Mouse (Mus musculus) embryonic facial prominence, embryonic 12.5 days (tissue): Measurements from ENCODE around the gene Rab30. TPM values are rescaled to one million over a fixed set of nuclear protein-coding genes. Genes with fewer than 3 reads are reported as not detected.
A peak's percentile ranks its signal among the peaks of the same experiment; 100 is the strongest.

Experiments
- ATAC-seq: fragments of 200-750 bp; cut with Nextera tagmentation; 2 replicates; pipeline ENCODE4 v1.8.0; 2017; ENCODE audit not compliant: insufficient number of reproducible peaks, insufficient read depth, low FRiP score, low TSS enrichment
- H3K27ac ChIP-seq: fragments of 300-500 bp; sonication (generic); 2 replicates; pipeline ENCODE4 v1.5.1; 2016; ENCODE audit warnings: mild to moderate bottlenecking
- H3K27me3 ChIP-seq: fragments of 300-500 bp; sonication (generic); 2 replicates; pipeline ENCODE4 v1.6.1; 2016; ENCODE audit warnings: mild to moderate bottlenecking, moderate library complexity
- H3K36me3 ChIP-seq: fragments of 300-500 bp; sonication (generic); 2 replicates; pipeline ENCODE4 v1.6.1; 2016; ENCODE audit warnings: mild to moderate bottlenecking
- H3K4me1 ChIP-seq: fragments of 300-500 bp; sonication (generic); 2 replicates; pipeline ENCODE4 v1.6.1; 2016
- H3K4me2 ChIP-seq: fragments of 300-500 bp; sonication (generic); replicated peaks from 2 replicates; pipeline ENCODE4 v1.6.1; 2016; ENCODE audit warnings: mild to moderate bottlenecking, moderate library complexity
- H3K4me3 ChIP-seq: fragments of 300-500 bp; sonication (generic); 2 replicates; pipeline ENCODE4 v1.5.1; 2016; ENCODE audit warnings: mild to moderate bottlenecking
- H3K9ac ChIP-seq: fragments of 300-500 bp; sonication (generic); 2 replicates; pipeline ENCODE4 v1.6.1; 2016; ENCODE audit warnings: mild to moderate bottlenecking, moderate library complexity
- H3K9me3 ChIP-seq: fragments of 300-500 bp; sonication (generic); 2 replicates; pipeline ENCODE4 v1.6.1; 2016; ENCODE audit warnings: mild to moderate bottlenecking, moderate library complexity
- WGBS: fragments of 180-500 bp; shearing (Covaris S2); methylation state at CpG from one replicate; pipeline ENCODE4 v1.1.7; 2016; 5-methylcytosine and 5-hydroxymethylcytosine counted together
- polyA plus RNA-seq: library from polyadenylated mRNA; unstranded; fragments of >200 nt; fragmentation: Nextera tagmentation; extraction: Ambion mirVana; gene quantifications from 2 replicates; pipeline ENCODE4 v1.2.1, GENCODE M21; 2016

The Rab30 gene
- polyA plus RNA-seq, 1 experiment from 2014 or later: 21.8 TPM

- Histone ChIP-seq H3K27me3 (no peaks in the 10 kb centered on the region), H3K4me3 (no peak overlapping the region), H3K36me3 (no peaks in the 10 kb centered on the region), H3K9me3 (no peaks in the 10 kb centered on the region), H3K4me1 (peaks cover 23% of the 10 kb centered on the region), H3K4me2 (no peak overlapping the region), H3K27ac (peak overlapping the region; percentile 69; the same call in 1 of the 2 replicates), H3K9ac (no peak overlapping the region)
- 31% methylated on average over 1 of the region's 1 CpGs for WGBS
- ATAC-seq: peak; percentile 68
These were observed 81.2 kb downstream of the Rab30 start for GRCm38 (mm10) chr7:92822409-92823101.

GRCm38 (mm10) chr7:92826248-92826647 is 84.8 kb downstream of the Rab30 start:
- H3K4me2 ChIP-seq: no peak overlapping the region
- no peak for ATAC-seq
- H3K4me1 ChIP-seq: peaks cover 16% of the 10 kb centered on the region
- H3K9ac ChIP-seq: no peak overlapping the region
- H3K36me3 ChIP-seq: no peaks in the 10 kb centered on the region
- no peak overlapping the region for H3K27ac ChIP-seq
- H3K27me3 ChIP-seq: no peaks in the 10 kb centered on the region
- 83% methylated on average over 3 of the region's 3 CpGs for WGBS
- no peak overlapping the region for H3K4me3 ChIP-seq
- no peaks in the 10 kb centered on the region for H3K9me3 ChIP-seq

GRCm38 (mm10) chr7:92827981-92828380 is 86.6 kb downstream of the Rab30 start:
- Histone ChIP-seq H3K27me3 (no peaks in the 10 kb centered on the region), H3K4me3 (no peak overlapping the region), H3K9me3 (no peaks in the 10 kb centered on the region), H3K36me3 (no peaks in the 10 kb centered on the region; the same call in 1 of the 2 replicates), H3K4me1 (peaks cover under 1% of the 10 kb centered on the region; the same call in 1 of the 2 replicates), H3K4me2 (no peak overlapping the region), H3K27ac (no peak overlapping the region), H3K9ac (no peak overlapping the region)
- WGBS: 42% methylated on average over 3 of the region's 3 CpGs
- ATAC-seq: no peak

- no peak for ATAC-seq
- Histone ChIP-seq H3K9me3 (no peaks in the 10 kb centered on the region), H3K36me3 (peaks cover 3% of the 10 kb centered on the region; the same call in 1 of the 2 replicates), H3K27me3 (no peaks in the 10 kb centered on the region), H3K4me2 (no peak overlapping the region), H3K4me1 (no peaks in the 10 kb centered on the region), H3K4me3 (no peak overlapping the region), H3K9ac (no peak overlapping the region), H3K27ac (no peak overlapping the region)
- 90% methylated on average over 6 of the region's 6 CpGs for WGBS
These were observed 91.0 kb downstream of the Rab30 start for GRCm38 (mm10) chr7:92832395-92832794.

GRCm38 (mm10) chr7:92834391-92834790 is 93.0 kb downstream of the Rab30 start:
- no peak for ATAC-seq
- Histone ChIP-seq H3K36me3 (peaks cover 3% of the 10 kb centered on the region; the same call in 1 of the 2 replicates), H3K4me2 (no peak overlapping the region), H3K9me3 (no peaks in the 10 kb centered on the region), H3K27me3 (no peaks in the 10 kb centered on the region), H3K9ac (no peak overlapping the region), H3K27ac (no peak overlapping the region), H3K4me3 (no peak overlapping the region), H3K4me1 (no peaks in the 10 kb centered on the region)
- WGBS: 83% methylated on average over 2 of the region's 2 CpGs

GRCm38 (mm10) chr7:92836447-92836846 is 95.0 kb downstream of the Rab30 start:
- Histone ChIP-seq H3K9me3 (no peaks in the 10 kb centered on the region), H3K36me3 (peaks cover 3% of the 10 kb centered on the region; the same call in 1 of the 2 replicates), H3K4me2 (no peak overlapping the region), H3K27me3 (no peaks in the 10 kb centered on the region), H3K9ac (no peak overlapping the region), H3K4me3 (no peak overlapping the region), H3K27ac (no peak overlapping the region), H3K4me1 (no peaks in the 10 kb centered on the region)
- WGBS: 81% methylated on average over 3 of the region's 3 CpGs
- ATAC-seq: no peak

GRCm38 (mm10) chr7:92837226-92837625 is 95.8 kb downstream of the Rab30 start:
- no peak overlapping the region for H3K4me2 ChIP-seq
- WGBS: 85% methylated on average over 11 of the region's 11 CpGs
- no peak for ATAC-seq
- H3K27ac ChIP-seq: no peak overlapping the region
- no peaks in the 10 kb centered on the region for H3K27me3 ChIP-seq
- H3K9ac ChIP-seq: no peak overlapping the region
- H3K36me3 ChIP-seq: peaks cover 3% of the 10 kb centered on the region; the same call in 1 of the 2 replicates
- H3K4me1 ChIP-seq: no peaks in the 10 kb centered on the region
- H3K4me3 ChIP-seq: no peak overlapping the region
- H3K9me3 ChIP-seq: no peaks in the 10 kb centered on the region

- WGBS: 67% methylated on average over 3 of the region's 3 CpGs
- no peaks in the 10 kb centered on the region for H3K27me3 ChIP-seq
- H3K9me3 ChIP-seq: no peaks in the 10 kb centered on the region
- H3K4me2 ChIP-seq: no peak overlapping the region
- no peak for ATAC-seq
- no peak overlapping the region for H3K4me3 ChIP-seq
- no peaks in the 10 kb centered on the region for H3K4me1 ChIP-seq
- H3K27ac ChIP-seq: no peak overlapping the region
- no peak overlapping the region for H3K9ac ChIP-seq
- peaks cover 3% of the 10 kb centered on the region; the same call in 1 of the 2 replicates for H3K36me3 ChIP-seq
These were observed 96.5 kb downstream of the Rab30 start for GRCm38 (mm10) chr7:92837907-92838306.

- no peaks in the 10 kb centered on the region for H3K27me3 ChIP-seq
- no peak overlapping the region for H3K4me2 ChIP-seq
- no peaks in the 10 kb centered on the region for H3K4me1 ChIP-seq
- no peak for ATAC-seq
- no peak overlapping the region for H3K4me3 ChIP-seq
- WGBS: 76% methylated on average over 2 of the region's 2 CpGs
- no peaks in the 10 kb centered on the region for H3K9me3 ChIP-seq
- H3K36me3 ChIP-seq: no peaks in the 10 kb centered on the region
- no peak overlapping the region for H3K27ac ChIP-seq
- no peak overlapping the region for H3K9ac ChIP-seq
These were observed 100.9 kb downstream of the Rab30 start for GRCm38 (mm10) chr7:92842254-92842653.

- H3K4me3 ChIP-seq: no peak overlapping the region
- no peak for ATAC-seq
- no peaks in the 10 kb centered on the region for H3K9me3 ChIP-seq
- 86% methylated on average over 3 of the region's 3 CpGs for WGBS
- H3K36me3 ChIP-seq: no peaks in the 10 kb centered on the region
- no peak overlapping the region for H3K4me2 ChIP-seq
- H3K27me3 ChIP-seq: no peaks in the 10 kb centered on the region
- no peaks in the 10 kb centered on the region for H3K4me1 ChIP-seq
- no peak overlapping the region for H3K27ac ChIP-seq
- H3K9ac ChIP-seq: no peak overlapping the region
These were observed 106.8 kb downstream of the Rab30 start for GRCm38 (mm10) chr7:92848246-92848645.

GRCm38 (mm10) chr7:92866526-92866925 is 125.1 kb downstream of the Rab30 start:
- Histone ChIP-seq H3K4me1 (no peaks in the 10 kb centered on the region), H3K36me3 (no peaks in the 10 kb centered on the region), H3K27me3 (no peaks in the 10 kb centered on the region), H3K27ac (no peak overlapping the region), H3K9ac (no peak overlapping the region), H3K4me2 (no peak overlapping the region), H3K4me3 (no peak overlapping the region), H3K9me3 (no peaks in the 10 kb centered on the region)
- ATAC-seq: no peak
- WGBS: 29% methylated on average over 2 of the region's 2 CpGs

GRCm38 (mm10) chr7:92870161-92870560 is 128.8 kb downstream of the Rab30 start:
- no peak overlapping the region for H3K27ac ChIP-seq
- no peak overlapping the region for H3K9ac ChIP-seq
- ATAC-seq: no peak
- H3K4me3 ChIP-seq: no peak overlapping the region
- H3K4me1 ChIP-seq: peaks cover 5% of the 10 kb centered on the region
- H3K27me3 ChIP-seq: no peaks in the 10 kb centered on the region
- H3K4me2 ChIP-seq: no peak overlapping the region
- no peaks in the 10 kb centered on the region for H3K36me3 ChIP-seq
- no peaks in the 10 kb centered on the region for H3K9me3 ChIP-seq
- 84% methylated on average over 3 of the region's 3 CpGs for WGBS
